ENCODE assay signal across 28 mouse cellular contexts in genomic region chr1:51885356-51885983, GRCm38 (mm10). TPM values are rescaled to one million over a fixed set of nuclear protein-coding genes. Genes with fewer than 3 reads are reported as not detected.
DNase-seq lines count a peak whose midpoint lies in the region; ATAC-seq lines count a peak whose summit lies in the region.
"Had no signal": no experiment of that assay in that cellular context is flagged by ENCODE, and none has a peak within 500 bp of the region (broad histone marks: within the 10 kb centered on the region; RNA-seq: fewer than 3 reads in every experiment).

No protein-coding gene starts in this region.

- intact Hi-C loops in left cerebral cortex, postnatal 4 days (cut with DNase I): no loop called here
- intact Hi-C loops in left cerebral cortex, postnatal 10 days (cut with DNase I): no loop called here

- H3K4me3 ChIP-seq in embryonic facial prominence, embryonic 14.5 days (ENCODE audit: low read depth, low read length): no peak overlapping the region
- no peak overlapping the region for H3K4me3 ChIP-seq in embryonic facial prominence, embryonic 10.5 days
- H3K4me3 ChIP-seq: forebrain, embryonic 10.5 days; forebrain, embryonic 15.5 days; heart, adult 2 months; heart, embryonic 13.5 days; kidney, embryonic 15.5 days; left cerebral cortex, adult 2 months; liver, embryonic 12.5 days; midbrain, embryonic 13.5 days; neural tube, embryonic 13.5 days had no signal

- H3K4me1 ChIP-seq in embryonic facial prominence, embryonic 14.5 days (ENCODE audit: control insufficient read depth, insufficient read depth, low read length): peaks cover 42% of the 10 kb centered on the region
- H3K4me1 ChIP-seq in embryonic facial prominence, embryonic 10.5 days: peaks cover 52% of the 10 kb centered on the region

- peak; percentile 5 to 7 for DNase-seq in cerebellum, adult 18-20 months
- DNase-seq in cerebellum, adult 11-12 months: no peak
- peak; percentile 66 for DNase-seq in embryonic facial prominence, embryonic 14.5 days (ENCODE audit: low spot score)
- no peak for DNase-seq in embryonic facial prominence, embryonic 10.5 days (ENCODE audit: low spot score)
- peak; percentile 43 for DNase-seq in left cerebral cortex, postnatal 4 days
- DNase-seq in left cerebral cortex, postnatal 10 days (ENCODE audit: extremely low spot score in 1 of 2, low spot score in 2 of 2): no peak
- DNase-seq in cerebellum, postnatal 25 days: peak; percentile 32 to 53
- no peak for DNase-seq in layer of hippocampus, postnatal 10 days (ENCODE audit: low spot score in 2 of 2)
- DNase-seq: adrenal gland, adult 2 months; adrenal gland, postnatal 36 days; heart, adult 2 months; heart, postnatal 10 days; kidney, adult 18-20 months; kidney, postnatal 25 days; right cerebral cortex, postnatal 4 days; thymus, postnatal 4 days had no signal

- H3K36me3 ChIP-seq in embryonic facial prominence, embryonic 14.5 days (ENCODE audit: control insufficient read depth, insufficient read depth, low read length): peaks cover 9% of the 10 kb centered on the region
- peaks cover 26% of the 10 kb centered on the region for H3K36me3 ChIP-seq in embryonic facial prominence, embryonic 10.5 days (replicated peaks)
- H3K36me3 ChIP-seq: liver, embryonic 12.5 days had no signal

- H3K9ac ChIP-seq in embryonic facial prominence, embryonic 14.5 days (ENCODE audit: low read depth, low read length): no peak overlapping the region
- H3K9ac ChIP-seq: forebrain, embryonic 15.5 days; heart, embryonic 13.5 days; kidney, embryonic 15.5 days; liver, embryonic 12.5 days; midbrain, embryonic 13.5 days; neural tube, embryonic 13.5 days had no signal

- H3K9me3 ChIP-seq in embryonic facial prominence, embryonic 14.5 days (ENCODE audit: control insufficient read depth, low read length): no peaks in the 10 kb centered on the region
- H3K9me3 ChIP-seq in embryonic facial prominence, embryonic 10.5 days: no peaks in the 10 kb centered on the region
- H3K9me3 ChIP-seq: forebrain, embryonic 10.5 days; forebrain, embryonic 15.5 days; heart, embryonic 13.5 days; kidney, embryonic 15.5 days; liver, embryonic 12.5 days; midbrain, embryonic 13.5 days; neural tube, embryonic 13.5 days had no signal

- no peak overlapping the region for H3K4me2 ChIP-seq in embryonic facial prominence, embryonic 14.5 days (ENCODE audit: low read depth, low read length)
- H3K4me2 ChIP-seq: forebrain, embryonic 15.5 days; heart, embryonic 13.5 days; kidney, embryonic 15.5 days; liver, embryonic 12.5 days; midbrain, embryonic 13.5 days; neural tube, embryonic 13.5 days had no signal

- peak; percentile 76 for ATAC-seq in embryonic facial prominence, embryonic 14.5 days (ENCODE audit: low read depth)
- ATAC-seq: activated CD4-positive, CD25-positive, alpha-beta regulatory T cell, adult 4 months; forebrain, embryonic 15.5 days; liver, embryonic 12.5 days; midbrain, embryonic 13.5 days had no signal

- H3K27ac ChIP-seq in embryonic facial prominence, embryonic 14.5 days (replicated peaks; ENCODE audit: low read depth, low read length): no peak overlapping the region
- H3K27ac ChIP-seq in embryonic facial prominence, embryonic 10.5 days (replicated peaks): no peak overlapping the region
- H3K27ac ChIP-seq: forebrain, embryonic 10.5 days; forebrain, embryonic 15.5 days; heart, adult 2 months; heart, embryonic 13.5 days; kidney, embryonic 15.5 days; left cerebral cortex, adult 2 months; liver, embryonic 12.5 days; macrophage; midbrain, embryonic 13.5 days; neural tube, embryonic 13.5 days had no signal

- no peaks in the 10 kb centered on the region for H3K27me3 ChIP-seq in embryonic facial prominence, embryonic 14.5 days (replicated peaks; ENCODE audit: control insufficient read depth, insufficient read depth, low read length)
- no peaks in the 10 kb centered on the region for H3K27me3 ChIP-seq in embryonic facial prominence, embryonic 10.5 days (replicated peaks; ENCODE audit: low read depth, poor library complexity, severe bottlenecking)
- H3K27me3 ChIP-seq: CH12.LX; forebrain, embryonic 15.5 days; heart, embryonic 13.5 days; kidney, embryonic 15.5 days; liver, embryonic 12.5 days; midbrain, embryonic 13.5 days; neural tube, embryonic 13.5 days had no signal

- WGBS in embryonic facial prominence, embryonic 14.5 days: 66% methylated on average over 8 of the region's 8 CpGs
- 88% methylated on average over 8 of the region's 8 CpGs for WGBS in embryonic facial prominence, embryonic 10.5 days

RNA-seq across cellular contexts. Expression of gene Myo1b, which starts 30.4 kb away (rescaled TPM):
- 87.7 and 91.3 TPM in 2 replicates for polyA plus RNA-seq in embryonic facial prominence, embryonic 14.5 days (2014; fragmentation: Nextera tagmentation; extraction: Ambion mirVana)
- 85.5 and 91.6 TPM in 2 replicates for polyA plus RNA-seq in embryonic facial prominence, embryonic 10.5 days (2016; fragmentation: Nextera tagmentation; extraction: Ambion mirVana)
- 10 to 100 TPM; 67.0 to 70.4 TPM for total RNA-seq in left cerebral cortex, postnatal 4 days (2021)
- total RNA-seq in left cerebral cortex, postnatal 10 days (2021): 10 to 100 TPM; 51.4 to 53.3 TPM
- 10 to 100 TPM; 40.4 to 52.1 TPM for total RNA-seq in layer of hippocampus, postnatal 10 days (2021)
- total RNA-seq: megakaryocyte-erythroid progenitor cell, adult 5-6 weeks had no signal

Comparison
In these comparisons a context has a peak if more than half of its experiments do, and no peak if none do; other contexts are left out.
1. DNase-seq: peak in cerebellum, adult 18-20 months (2 of 2), embryonic facial prominence, embryonic 14.5 days (single experiment), left cerebral cortex, postnatal 4 days (single experiment) and cerebellum, postnatal 25 days (2 of 2); none in cerebellum, adult 11-12 months (single experiment), embryonic facial prominence, embryonic 10.5 days (single experiment), left cerebral cortex, postnatal 10 days (0 of 2) and layer of hippocampus, postnatal 10 days (0 of 2).